Mouse (Mus musculus) hematopoietic multipotent progenitor cell, adult 10-12 weeks (in vitro differentiated cells): Measurements from ENCODE around the gene Spata31d1c. TPM values are rescaled to one million over a fixed set of nuclear protein-coding genes. Genes with fewer than 3 reads are reported as not detected.

ENCODE experiments used
- polyA plus RNA-seq: library from polyadenylated mRNA; stranded (reverse); fragments of >175 nt; gene quantifications from 2 replicates; pipeline ENCODE4 v1.2.3, GENCODE M21; 2012; ENCODE audit warnings: low replicate concordance

The Spata31d1c gene
- not detected in 2 replicates for polyA plus RNA-seq

GRCm38 (mm10) chr13:65032758-65033157 is at the start of gene Spata31d1c:
TSS of gene Spata31d1c (plus strand) at chr13:65033058.

GRCm38 (mm10) chr13:65052660-65053059 is 19.8 kb downstream of the Spata31d1c start, which contains the start of gene Prss47:
TSS of gene Prss47 (minus strand) at chr13:65052760.

Other genes starting within 250 kb of the Spata31d1c start
- not detected in 2 replicates for gene Cntnap3, start 129.1 kb upstream of the Spata31d1c start, polyA plus RNA-seq
- gene Spata31, start 115.7 kb upstream of the Spata31d1c start, polyA plus RNA-seq: not detected in 2 replicates
- gene Prss47, start 19.7 kb downstream of the Spata31d1c start, polyA plus RNA-seq: not detected in 2 replicates
- 15.9 and 18.0 TPM in 2 replicates for gene Mfsd14b, start 79.9 kb downstream of the Spata31d1c start, polyA plus RNA-seq
- gene Olfr465-ps1, start 105.0 kb downstream of the Spata31d1c start, polyA plus RNA-seq: not detected in 2 replicates
- not detected in 2 replicates for gene Olfr466, start 117.2 kb downstream of the Spata31d1c start, polyA plus RNA-seq
- gene Nlrp4f, start 172.9 kb downstream of the Spata31d1c start, polyA plus RNA-seq: not detected in 2 replicates
- gene Gm10775, start 226.5 kb downstream of the Spata31d1c start, polyA plus RNA-seq: not detected in 2 replicates
- 6.3 and 8.8 TPM in 2 replicates for gene Zfp369, start 245.8 kb downstream of the Spata31d1c start, polyA plus RNA-seq